Mouse (Mus musculus) CH12.LX (cell line): ENCODE measurements at regions not wholly inside any gene's neighbourhood (a gene's known extent, or its start where the extent isn't known, plus 50 kb on each side); places are given as distances from the start of the nearest gene placed in this dataset.

Experiments used
- CTCF ChIP-seq, 2 experiments: IDR thresholded peaks in 1 of 2; conservative IDR thresholded peaks in 1 of 2; 2 replicates each; pipeline ENCODE4 v1.5.1; 2011 to 2012; ENCODE audit warnings: low read depth in 2 of 2, low read length in 2 of 2, improper control_type of control experiment in 1 of 2, inconsistent platforms in 1 of 2, mild to moderate bottlenecking in 1 of 2, moderate library complexity in 1 of 2
- MAX ChIP-seq: IDR thresholded peaks from 2 replicates; pipeline ENCODE4 v1.6.1; 2011; ENCODE audit warnings: low read length, improper control_type of control experiment
- MEF2A ChIP-seq: IDR thresholded peaks from 2 replicates; pipeline ENCODE4 v1.6.1; 2014; ENCODE audit warnings: low read depth, mild to moderate bottlenecking, inconsistent platforms, low read length, improper control_type of control experiment, borderline replicate concordance
- POLR2A ChIP-seq: IDR thresholded peaks from 2 replicates; pipeline ENCODE4 v1.6.1; 2011; ENCODE audit warnings: low read depth, mild to moderate bottlenecking, improper control_type of control experiment, low read length
- RAD21 ChIP-seq: IDR thresholded peaks from 2 replicates; pipeline ENCODE4 v1.6.1; 2011; ENCODE audit warnings: low read depth, mild to moderate bottlenecking, low read length, improper control_type of control experiment, moderate library complexity
- TCF12 ChIP-seq: IDR thresholded peaks from 2 replicates; pipeline ENCODE4 v1.6.1; 2014; ENCODE audit warnings: low read depth, mild to moderate bottlenecking, inconsistent platforms, low read length, improper control_type of control experiment
- USF1 ChIP-seq: IDR thresholded peaks from 2 replicates; pipeline ENCODE4 v1.6.1; 2014; ENCODE audit warnings: low read depth, mild to moderate bottlenecking, inconsistent platforms, low read length, improper control_type of control experiment
- USF2 ChIP-seq: conservative IDR thresholded peaks from 2 replicates; pipeline ENCODE4 v1.6.1; 2011; ENCODE audit warnings: low read depth, low read length, improper control_type of control experiment
- ZKSCAN1 ChIP-seq: IDR thresholded peaks from 2 replicates; pipeline ENCODE4 v1.6.1; 2012; ENCODE audit warnings: low read depth, inconsistent platforms, low read length, improper control_type of control experiment, borderline replicate concordance

DNA sequence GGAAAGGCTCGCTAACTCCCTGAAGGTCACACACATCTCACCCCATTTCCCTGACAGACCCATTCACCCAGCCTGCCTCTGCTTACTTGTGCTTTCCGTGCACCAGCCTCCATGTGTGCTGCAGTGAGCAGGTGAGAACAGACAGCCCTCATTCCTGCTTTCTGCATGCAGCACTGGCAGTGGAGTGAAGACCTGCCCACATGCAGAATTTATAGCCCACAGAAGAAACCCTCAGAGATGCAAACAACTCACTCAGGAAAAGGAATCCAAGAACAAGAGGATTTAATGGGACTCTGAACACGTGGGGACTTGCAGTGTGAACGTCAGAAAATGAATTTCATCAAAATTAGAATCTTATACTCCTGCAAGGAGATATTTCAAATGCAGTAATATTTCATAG is 152.2 kb upstream of the Ankrd50 start:
- TF ChIP-seq RAD21, result no peak
- TF ChIP-seq USF2, result no peak
- TF ChIP-seq MAX, result no peak
- TF ChIP-seq CTCF (conservative IDR thresholded peaks at IDR 0.05 in 1 of 2, IDR thresholded peaks at IDR 0.05 in 1 of 2; ENCODE audit: low read depth in 2 of 2, low read length in 2 of 2), result no peak
- no peak for TF ChIP-seq MEF2A
- TF ChIP-seq POLR2A, result no peak
- no peak for TF ChIP-seq USF1
- TF ChIP-seq ZKSCAN1, result no peak
- TF ChIP-seq TCF12, result no peak
